Mouse (Mus musculus): ENCODE results near the gene A330070K13Rik.
A peak's percentile ranks its signal among the peaks of the same experiment; 100 is the strongest.

A330070K13Rik gene

DNA sequence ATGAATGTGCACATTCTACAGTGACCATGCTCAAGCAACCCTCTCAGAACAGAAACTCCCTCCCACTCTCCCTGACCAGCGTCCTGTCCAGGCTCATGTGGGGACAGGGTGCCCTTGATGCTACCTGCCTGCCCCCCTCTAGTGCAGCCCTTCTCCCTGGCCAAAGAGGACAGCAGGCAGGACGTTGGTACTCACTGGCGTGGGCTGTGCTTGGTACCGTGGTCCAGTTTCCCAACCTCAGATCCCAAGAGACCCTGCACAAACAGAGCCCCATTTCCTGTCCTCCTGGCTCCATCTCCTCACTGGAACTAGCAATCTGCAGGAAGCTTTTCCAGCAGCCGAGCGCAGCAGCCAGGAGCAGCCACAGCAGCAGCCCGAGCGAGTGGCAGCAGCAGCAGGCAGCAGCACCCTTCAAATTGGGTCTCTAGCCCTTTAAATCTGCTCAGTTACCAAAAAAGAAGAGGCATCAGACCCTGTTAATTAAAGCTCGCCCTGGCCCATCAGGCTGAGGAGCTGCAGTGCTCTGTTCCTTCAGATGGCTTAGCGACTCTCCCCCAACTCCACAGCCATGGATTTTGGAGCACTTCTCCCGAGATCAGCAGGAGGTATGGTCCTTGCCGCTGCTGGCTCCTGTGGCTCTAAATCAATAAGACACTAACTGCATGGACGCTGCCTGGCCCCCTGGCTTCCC is at the start of gene A330070K13Rik:
Gene A330070K13Rik (minus strand): TSS at position 410 of the 691 bp plus-strand sequence.
- no peak for DNase-seq (ENCODE audit: low read depth, low spot score)

DNA sequence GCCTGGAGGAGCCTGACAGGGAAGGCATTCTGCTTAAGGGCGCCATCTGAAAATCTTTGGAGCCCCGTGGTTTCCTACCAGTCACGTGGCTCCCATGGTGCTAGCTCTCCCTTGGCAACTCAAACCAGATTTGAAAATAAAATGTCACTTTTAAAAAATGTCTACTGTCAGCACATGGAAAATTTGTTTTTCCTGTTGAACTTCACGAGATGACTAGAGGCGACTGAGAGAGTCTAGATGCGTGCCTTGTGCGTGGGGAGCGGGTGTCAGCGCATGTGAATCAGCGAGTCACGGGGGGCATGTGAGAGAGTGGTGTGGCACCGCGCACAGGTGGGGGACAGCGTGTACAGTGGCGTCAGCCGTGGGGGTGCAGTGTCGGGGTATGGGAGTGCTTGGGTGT is 27.1 kb upstream of the A330070K13Rik start:
- no peak for DNase-seq (ENCODE audit: low read depth, low spot score)

DNA sequence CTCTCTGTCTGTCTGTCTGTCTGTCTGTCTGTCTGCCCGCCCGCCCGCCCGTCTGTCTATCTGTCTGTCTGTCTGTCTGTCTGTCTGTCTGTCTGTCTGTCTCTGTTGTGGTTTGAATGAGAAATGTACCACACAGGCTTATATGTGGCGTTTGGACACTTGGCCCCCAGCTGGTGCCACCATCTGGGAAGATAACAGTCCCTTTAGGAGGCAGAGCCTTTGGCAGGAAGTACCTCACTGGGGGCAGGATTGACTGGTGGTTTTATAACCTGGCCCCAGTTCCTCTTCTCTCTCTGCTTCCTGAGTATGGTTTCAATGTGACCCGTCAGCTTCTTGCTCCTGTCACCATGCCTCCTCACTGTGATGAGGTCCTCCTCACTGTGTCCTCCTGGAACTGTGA is 25.3 kb upstream of the A330070K13Rik start:
- DNase-seq (ENCODE audit: low read depth, low spot score), result no peak

DNA sequence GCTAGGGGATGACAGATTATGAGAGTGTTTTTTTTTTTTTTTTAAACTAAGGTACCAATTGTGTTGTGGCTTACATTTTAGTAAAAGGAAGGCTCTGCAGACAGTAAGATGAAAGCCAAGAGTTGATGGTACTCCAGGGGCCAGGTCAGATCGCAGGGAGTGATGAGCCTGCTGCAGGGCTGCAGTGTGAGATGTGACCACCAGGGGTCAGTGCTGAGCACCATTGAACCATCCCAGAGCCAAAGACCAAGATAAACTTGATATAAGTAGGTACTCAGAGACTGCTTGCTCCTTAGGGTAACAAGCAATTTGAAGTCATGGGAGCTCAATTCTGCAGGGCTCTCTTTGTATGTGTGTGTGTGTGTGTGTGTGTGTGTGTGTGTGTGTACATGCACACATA is 20.8 kb upstream of the A330070K13Rik start:
- DNase-seq (ENCODE audit: low read depth, low spot score), result peak; percentile 29

DNA sequence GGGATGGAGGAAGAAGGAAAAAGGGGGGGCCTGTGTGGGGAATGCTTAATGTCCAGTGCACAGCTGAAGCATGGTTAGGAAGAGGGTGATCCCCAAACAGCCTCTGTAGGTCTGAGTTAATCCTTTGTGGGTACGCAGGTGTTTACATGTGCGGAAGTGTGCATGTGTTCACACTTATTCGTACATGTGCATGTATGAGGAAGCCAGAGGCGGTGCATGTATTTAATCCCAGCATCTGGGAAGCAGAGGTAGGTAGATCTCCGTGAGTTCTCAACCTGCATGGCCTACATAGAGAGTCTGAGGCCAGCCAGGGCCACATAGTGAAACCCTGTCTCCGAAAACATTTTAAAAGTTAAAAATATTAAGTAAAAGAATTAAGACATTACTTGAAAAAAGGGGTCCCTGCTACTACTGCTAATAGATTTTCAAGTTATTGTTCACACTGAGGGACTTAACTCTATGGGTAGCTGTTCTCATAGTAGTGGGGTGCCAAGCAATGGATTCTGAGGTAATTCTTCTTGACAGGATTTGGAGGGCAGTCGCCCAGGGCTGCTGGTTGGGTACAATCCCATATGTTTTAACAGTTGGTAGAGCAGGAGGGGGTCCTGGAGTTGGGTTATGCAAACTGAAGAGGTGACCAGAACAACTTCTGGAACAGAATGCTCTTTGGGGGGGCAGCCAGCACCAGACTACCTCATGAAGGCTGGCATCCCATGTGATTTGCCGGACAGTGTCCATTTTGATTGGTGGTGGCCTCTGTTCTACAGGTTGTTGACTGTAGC is 15.9 kb upstream of the A330070K13Rik start:
- no peak for DNase-seq (ENCODE audit: low read depth, low spot score)

DNA sequence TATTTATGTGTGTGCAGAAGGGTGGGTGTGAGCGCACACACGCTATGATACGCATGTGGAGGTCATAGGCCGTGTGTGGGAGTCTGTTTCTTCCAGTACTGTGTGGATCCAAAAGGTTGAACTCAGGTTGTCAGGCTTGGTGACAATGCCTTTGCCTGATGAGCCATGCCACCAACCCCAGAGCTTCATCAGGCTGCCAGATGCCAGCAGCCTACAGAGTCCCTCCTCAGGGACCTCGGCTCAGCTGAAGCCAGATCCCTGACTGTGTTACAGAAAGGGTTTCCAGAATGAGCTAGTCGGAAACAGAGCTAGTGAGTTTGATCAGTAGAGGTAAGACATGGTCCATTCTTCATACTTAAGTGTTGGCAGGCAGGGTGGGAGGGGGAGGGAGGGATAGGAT is 10.7 kb upstream of the A330070K13Rik start:
- DNase-seq (ENCODE audit: low read depth, low spot score), result no peak

DNA sequence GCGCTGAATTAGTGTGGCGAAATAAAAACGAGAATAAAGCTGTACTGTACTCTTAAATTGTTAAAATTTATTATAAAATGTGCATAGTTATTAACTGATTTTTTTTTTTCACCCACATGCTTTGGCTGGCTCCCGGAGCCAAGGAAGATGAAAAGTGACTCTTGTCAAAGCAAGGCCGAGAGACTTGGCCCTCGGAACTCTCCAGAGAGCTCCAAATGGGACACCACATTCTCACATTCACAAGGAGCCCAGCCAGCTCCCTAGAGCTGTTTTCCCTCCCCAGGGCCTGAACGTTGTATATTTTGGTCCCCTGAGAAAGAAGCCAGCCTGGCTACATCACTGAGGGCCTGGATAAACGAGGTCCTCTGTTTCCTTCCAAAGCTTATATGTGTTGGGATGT is 10.0 kb upstream of the A330070K13Rik start:
- DNase-seq (ENCODE audit: low read depth, low spot score), result no peak

DNA sequence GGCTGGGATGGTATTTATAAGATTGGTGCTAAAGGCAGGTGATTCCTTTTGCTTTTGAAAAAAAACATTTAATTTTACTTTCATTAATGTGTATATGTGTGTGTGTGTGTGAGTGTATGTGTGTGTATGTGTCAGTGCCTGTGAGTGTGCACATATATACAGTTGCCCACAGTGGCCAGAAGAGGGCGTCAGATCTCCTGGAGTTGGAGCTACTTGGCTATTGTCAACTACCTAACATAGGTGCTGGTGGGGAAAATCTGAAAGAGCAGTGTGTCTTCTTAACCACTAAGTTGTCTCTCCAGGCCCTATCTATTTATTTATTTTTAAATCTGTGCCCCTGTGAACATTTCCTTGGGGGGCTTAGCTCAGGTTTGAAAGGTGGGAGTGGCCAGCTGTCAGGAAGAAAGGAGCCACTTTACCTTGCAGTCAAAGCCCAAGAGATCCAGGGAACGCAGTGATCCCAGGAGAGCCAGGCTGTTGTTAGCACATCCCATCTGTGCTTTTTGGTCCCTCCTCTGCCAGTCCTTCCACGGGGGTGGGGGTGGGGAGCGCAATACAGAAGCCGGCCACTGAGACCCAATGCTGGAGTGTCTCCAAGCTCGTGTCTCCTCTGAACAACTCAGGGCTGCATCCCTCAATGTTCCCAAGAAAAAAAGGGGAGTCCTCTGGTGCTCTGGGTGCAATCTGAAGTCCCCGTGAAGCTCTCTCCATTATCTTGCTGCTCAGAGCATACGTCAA is 9.4 kb upstream of the A330070K13Rik start:
- DNase-seq (ENCODE audit: low read depth, low spot score), result no peak

DNA sequence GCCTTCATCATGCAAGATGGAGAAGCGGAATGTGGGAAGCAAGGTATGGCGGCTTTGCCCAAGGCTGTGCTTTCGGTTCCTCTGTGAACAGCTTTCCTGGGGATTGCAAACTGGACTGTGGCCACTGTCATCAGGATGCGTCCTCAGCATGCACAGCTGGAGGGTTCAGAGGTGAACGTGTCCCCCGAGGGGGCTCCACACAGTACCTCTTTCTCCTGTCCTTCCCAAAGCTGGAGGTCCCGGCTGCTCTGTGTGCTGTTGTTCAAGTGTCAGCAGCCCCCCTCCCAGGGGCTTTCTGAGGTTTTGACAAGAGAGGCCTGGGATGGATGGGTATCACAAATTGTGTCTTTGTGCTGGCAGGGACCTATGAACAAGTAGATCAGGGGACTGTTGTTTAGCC is 2.0 kb upstream of the A330070K13Rik start:
- DNase-seq (ENCODE audit: low read depth, low spot score), result no peak

DNA sequence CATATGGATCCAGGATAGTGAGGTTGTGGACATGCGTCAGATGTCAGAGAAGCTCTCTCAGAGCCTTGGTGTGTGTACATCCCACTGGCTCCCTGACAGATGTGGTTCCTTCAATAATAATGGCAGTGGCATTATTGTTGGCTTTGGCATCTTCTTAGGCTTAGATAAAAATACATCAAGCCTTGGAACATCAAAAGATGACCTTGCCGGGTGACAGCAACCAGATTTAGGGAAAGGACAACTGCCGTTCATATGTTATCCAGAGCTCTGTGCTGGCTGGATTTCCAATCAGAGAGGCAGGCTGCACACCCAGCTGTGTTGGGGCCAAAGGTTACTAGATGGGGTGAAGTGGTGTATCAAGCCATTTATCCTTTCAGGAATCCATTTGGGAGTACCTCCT is 9.0 kb downstream of the A330070K13Rik start:
- no peak for DNase-seq (ENCODE audit: low read depth, low spot score)

DNA sequence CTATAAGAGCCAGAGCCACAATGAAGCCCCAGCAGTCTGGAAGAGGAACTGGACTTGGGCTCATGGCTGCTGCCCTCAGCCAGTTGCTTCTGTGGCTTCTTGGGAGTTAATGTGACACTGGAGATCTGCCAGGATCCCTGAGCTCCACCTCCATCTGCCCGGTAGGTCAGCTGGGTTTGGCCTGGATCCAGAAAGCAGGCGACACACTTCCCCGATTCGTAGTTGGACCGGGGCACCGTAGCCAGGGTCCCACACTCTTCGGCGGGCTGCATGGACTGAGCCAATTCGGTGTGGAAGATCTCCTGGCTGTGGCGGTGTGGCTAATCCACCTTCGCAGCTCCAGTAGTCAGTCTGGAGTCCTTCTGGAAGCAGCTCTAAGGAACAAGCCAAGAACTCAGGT is 15.2 kb downstream of the A330070K13Rik start, which contains the start of gene Caln1:
Gene Caln1 (plus strand): TSS at position 219 of the 400 bp plus-strand sequence.
- peak; percentile 23 for DNase-seq (ENCODE audit: low read depth, low spot score)

DNA sequence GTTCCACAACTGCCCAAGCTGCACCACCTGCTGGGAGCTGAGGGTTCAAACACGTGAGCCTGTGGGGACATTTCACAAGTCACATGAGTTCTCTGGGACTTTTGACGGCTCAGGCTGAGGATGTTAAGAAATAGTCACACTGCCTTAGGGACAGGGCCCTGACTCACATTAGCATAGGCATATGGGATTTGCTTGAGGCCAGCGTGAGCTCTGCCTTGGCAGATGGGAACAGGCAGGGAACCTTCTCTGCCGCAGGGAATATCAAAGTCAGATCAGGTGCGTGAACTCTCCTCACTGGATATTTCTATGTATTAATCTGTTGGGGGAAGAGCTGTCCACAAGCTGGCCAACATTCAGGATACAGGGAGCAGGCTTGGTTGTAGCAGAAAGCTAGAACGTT is 16.2 kb downstream of the A330070K13Rik start:
- no peak for DNase-seq (ENCODE audit: low read depth, low spot score)

DNA sequence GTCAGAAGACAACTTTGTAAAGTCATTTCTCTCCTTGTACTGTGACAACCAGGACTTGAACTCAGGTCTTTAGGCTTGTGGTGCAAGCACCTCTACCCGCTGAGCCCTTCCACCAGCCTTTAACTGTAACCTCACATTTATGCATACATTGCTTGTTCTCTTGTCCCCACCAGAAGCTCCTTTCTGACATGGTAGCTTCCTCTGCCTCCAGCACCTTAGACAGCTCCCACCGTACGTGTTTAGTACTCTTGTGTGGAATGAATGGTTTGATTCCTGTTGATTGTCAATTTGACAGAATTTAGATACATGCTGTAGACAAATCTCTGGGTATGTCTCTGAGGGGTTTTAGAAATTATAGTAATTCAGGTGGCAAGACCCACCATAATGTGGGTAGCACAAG is 20.7 kb downstream of the A330070K13Rik start:
- no peak for DNase-seq (ENCODE audit: low read depth, low spot score)

DNA sequence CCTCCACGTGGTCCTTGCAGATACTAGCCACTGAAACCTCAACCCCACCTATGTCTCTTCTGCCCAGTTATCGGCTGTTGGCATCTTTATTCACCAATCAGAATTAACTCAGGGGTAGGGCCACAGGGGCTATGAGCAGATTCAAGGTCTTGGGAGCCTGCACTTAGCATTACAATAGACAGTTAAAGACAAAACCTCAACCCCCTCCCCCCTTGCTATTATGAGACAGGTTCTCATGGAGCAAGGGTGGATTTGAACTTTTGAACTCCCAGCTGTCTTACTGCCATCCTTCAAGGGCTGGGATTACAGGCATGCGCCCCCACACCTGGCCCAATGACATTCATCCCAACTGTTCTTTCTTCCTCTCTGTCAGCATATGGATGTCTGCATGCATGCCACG is 21.3 kb downstream of the A330070K13Rik start:
- no peak for DNase-seq (ENCODE audit: low read depth, low spot score)

DNA sequence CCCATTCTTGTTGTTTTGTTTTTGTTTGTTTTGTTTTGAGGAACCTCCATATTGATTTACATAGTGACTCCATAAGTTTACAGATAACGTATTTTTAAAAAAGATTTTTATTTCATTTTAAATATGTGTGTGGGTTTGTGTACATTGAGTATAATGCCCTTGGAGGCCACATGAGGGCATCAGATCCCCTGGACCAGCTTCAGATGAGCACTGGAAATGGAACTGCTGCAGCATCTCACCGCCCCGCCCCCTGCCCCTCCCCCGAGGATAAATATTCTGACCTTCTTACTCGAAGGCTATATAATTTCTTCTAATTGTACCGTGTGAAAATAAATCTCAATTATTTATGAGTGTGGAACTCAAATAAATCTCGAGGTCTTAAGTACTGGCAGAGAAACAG is 29.2 kb downstream of the A330070K13Rik start:
- DNase-seq (ENCODE audit: low read depth, low spot score), result no peak

DNA sequence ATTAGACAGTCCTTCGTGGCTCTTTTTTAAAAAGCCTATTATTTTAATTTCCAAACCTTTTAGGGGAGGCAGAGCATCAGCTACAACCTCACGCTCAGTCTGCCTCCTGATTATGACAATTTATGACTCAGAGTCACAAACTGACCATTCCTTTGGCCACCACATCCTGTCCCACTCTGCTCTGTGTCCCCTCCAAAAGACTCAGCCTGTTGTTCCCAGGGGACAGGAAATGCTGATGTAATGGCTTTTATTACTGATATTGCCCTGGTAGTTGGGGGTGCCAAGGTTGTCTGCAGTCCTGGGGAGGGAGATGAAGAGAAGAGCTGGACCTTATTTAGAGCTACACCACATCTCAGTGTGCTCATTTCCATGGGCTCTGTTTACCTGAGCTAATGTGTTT is 38.6 kb downstream of the A330070K13Rik start:
- no peak for DNase-seq (ENCODE audit: low read depth, low spot score)

DNA sequence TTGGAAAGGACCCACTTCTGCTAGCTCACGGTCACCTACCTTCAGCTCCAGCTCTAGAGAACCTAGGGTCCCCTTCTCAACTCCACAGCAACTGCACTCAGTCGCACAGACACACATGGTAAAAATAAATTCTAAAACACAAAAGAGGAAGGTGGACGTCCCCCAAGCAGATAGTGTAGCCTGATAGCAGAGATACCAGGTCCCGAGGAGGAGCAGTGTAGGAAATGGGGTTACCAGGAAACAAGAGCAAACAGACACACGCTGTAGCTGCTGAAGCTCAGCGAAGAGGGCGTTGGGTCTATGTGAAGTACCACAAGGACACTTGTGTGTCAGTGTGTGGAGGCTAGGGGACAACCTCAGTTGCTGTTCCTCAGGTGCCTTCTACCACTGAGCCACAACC is 39.4 kb downstream of the A330070K13Rik start:
- no peak for DNase-seq (ENCODE audit: low read depth, low spot score)

DNA sequence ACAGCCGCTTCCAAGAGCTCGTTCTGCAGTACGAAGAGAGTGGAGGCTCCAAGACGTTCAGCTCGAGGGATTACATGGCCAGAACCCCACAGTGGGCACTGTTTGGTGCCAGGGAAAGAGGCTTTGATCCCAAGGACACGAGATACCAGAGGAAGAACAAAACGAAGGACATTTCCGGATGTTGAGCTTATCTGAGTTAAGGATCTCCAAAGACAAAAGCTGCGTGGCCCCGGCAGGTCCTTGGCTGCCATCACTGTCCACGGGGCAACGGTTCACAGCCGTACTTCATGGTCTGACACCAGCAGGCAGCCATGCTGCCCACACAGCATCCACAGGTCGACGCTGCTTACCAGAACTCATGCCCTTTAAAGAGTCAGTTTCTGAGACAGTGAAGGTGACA is 43.8 kb downstream of the A330070K13Rik start:
- no peak for DNase-seq (ENCODE audit: low read depth, low spot score)

DNA sequence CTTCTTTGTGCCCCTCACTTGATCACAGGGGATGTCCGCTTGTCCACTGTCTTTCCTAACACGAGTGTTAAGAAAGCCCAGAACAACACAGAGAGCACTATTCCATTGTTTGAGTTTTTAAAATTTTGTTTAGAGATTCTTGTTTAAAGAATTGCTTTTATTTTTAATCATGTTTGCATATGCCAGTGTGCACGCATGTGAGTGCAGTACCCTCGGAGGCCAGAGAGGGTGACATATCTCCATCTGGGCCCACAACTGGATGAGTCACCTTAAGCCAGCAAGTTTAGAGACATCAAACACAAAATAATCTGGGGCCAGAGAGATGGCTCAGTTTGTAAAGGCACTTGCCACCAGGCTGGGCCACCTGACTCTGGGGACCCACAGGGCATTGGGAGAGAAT is 49.0 kb downstream of the A330070K13Rik start:
- DNase-seq (ENCODE audit: low read depth, low spot score), result no peak

DNA sequence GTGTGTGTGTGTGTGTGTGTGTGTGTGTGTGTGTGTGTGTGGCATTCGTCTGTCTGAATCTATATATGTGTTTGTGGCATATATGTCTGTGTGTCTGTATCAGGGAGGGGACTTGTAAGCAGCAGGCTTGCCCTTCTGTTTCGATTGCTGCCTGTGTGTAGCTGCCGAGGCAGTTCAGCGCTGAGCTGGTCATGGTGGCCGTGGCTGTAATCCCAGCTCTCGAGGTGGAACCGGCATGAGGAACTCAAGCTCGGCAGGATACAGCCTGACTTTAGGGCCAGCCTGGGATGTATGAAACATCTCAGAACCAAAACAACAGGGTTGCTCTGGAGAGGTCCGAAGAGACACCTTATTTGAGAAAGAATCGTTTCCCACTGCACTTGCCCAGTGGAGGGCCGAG is 50.5 kb downstream of the A330070K13Rik start:
- no peak for DNase-seq (ENCODE audit: low read depth, low spot score)

DNA sequence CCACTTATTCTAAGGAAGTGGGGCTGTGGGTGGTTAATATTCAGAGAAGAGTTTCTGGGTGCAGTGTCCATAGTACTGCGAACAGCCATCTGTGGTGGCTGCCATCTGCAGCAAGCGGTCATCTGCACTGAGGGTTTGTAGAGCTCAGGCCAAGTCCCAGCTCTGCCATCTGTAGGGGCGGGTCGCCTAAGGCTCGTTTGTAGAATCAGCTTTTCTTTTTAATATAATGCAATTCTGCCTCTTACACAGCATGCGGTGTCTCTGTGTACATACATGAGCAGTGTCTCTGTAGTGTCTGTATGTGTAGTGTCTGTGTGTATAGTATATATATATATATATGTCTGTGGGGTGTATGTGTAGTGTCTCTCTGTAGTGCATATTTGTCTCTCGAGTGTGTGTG is 50.9 kb downstream of the A330070K13Rik start:
- no peak for DNase-seq (ENCODE audit: low read depth, low spot score)

DNA sequence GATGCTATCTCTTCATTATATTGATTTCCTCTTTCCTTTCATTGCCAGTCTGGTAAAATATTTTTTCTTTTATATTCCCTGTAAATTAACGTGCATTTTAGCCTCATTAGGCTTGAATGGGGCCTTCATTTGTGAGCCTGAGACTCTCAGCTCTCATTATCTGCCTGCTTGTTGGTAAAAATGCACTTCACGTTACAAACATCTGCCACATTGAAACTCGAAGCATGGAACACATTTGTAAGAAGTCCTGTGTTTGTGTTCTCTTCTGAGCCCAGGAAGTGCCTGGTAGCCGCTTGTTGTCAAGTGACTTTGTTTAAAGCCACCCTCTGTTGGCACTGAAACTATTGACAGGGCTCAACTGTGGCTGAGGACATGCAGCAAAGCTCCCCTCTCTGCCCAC is 53.2 kb downstream of the A330070K13Rik start:
- DNase-seq (ENCODE audit: low read depth, low spot score), result no peak

DNA sequence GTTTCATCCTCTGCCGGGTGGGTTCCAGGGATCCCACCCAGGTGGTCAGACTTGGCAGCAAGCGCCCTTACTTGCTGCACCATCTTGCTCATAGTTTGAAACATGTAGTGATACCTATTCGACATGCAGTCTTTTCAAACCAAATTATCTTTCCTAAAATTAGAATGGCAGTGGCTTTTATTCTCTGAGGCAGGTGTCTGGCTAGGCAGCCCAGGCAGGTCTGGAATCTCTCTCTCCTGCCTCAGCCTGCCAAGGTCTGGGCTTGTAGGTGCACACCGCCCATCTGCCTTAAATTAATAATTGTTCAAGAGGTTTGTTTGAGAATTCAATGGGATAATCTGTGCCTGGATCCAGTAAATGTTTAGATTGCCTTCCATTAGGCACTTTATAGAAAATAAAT is 53.6 kb downstream of the A330070K13Rik start:
- no peak for DNase-seq (ENCODE audit: low read depth, low spot score)
